Mouse (Mus musculus): ENCODE measurements around the gene Slc29a1.

Gene Slc29a1

GRCm38 (mm10) chr17:45572103-45573086, 27.0 kb downstream of the Slc29a1 start:
- peak; percentile 62 to 80 for DNase-seq (ENCODE audit: low spot score in 2 of 2)

- no peak for DNase-seq (ENCODE audit: low spot score in 2 of 2)
These were observed 29.4 kb downstream of the Slc29a1 start for GRCm38 (mm10) chr17:45569999-45570398.

- DNase-seq (ENCODE audit: low spot score in 2 of 2): no peak
These were observed 30.4 kb downstream of the Slc29a1 start for GRCm38 (mm10) chr17:45568990-45569389.

- DNase-seq (ENCODE audit: low spot score in 2 of 2): no peak
These were observed 32.2 kb downstream of the Slc29a1 start for GRCm38 (mm10) chr17:45567162-45567601.

- no peak for DNase-seq (ENCODE audit: low spot score in 2 of 2)
These were observed 32.8 kb downstream of the Slc29a1 start for GRCm38 (mm10) chr17:45566360-45567161.

GRCm38 (mm10) chr17:45566031-45566359, 33.4 kb downstream of the Slc29a1 start:
- DNase-seq (ENCODE audit: low spot score in 2 of 2): no peak

- DNase-seq (ENCODE audit: low spot score in 2 of 2): no peak
These were observed 34.3 kb downstream of the Slc29a1 start for GRCm38 (mm10) chr17:45565103-45565502.

- DNase-seq (ENCODE audit: low spot score in 2 of 2): no peak
These were observed 34.8 kb downstream of the Slc29a1 start for GRCm38 (mm10) chr17:45564531-45565084.

- DNase-seq (ENCODE audit: low spot score in 2 of 2): peak; percentile 91 to 94
These were observed 35.5 kb downstream of the Slc29a1 start, which contains the start of gene Slc35b2 for GRCm38 (mm10) chr17:45563655-45564530. Gene Slc35b2 (plus strand): TSS chr17:45563874.

GRCm38 (mm10) chr17:45563216-45563615, 36.2 kb downstream of the Slc29a1 start:
- no peak for DNase-seq (ENCODE audit: low spot score in 2 of 2)

- no peak for DNase-seq (ENCODE audit: low spot score in 2 of 2)
These were observed 39.5 kb downstream of the Slc29a1 start for GRCm38 (mm10) chr17:45559732-45560525.

GRCm38 (mm10) chr17:45557998-45558862, 41.2 kb downstream of the Slc29a1 start:
- no peak for DNase-seq (ENCODE audit: low spot score in 2 of 2)

GRCm38 (mm10) chr17:45557246-45557824, 42.1 kb downstream of the Slc29a1 start:
- DNase-seq (ENCODE audit: low spot score in 2 of 2): no peak

GRCm38 (mm10) chr17:45556514-45557245, 42.7 kb downstream of the Slc29a1 start:
- DNase-seq (ENCODE audit: low spot score in 2 of 2): no peak

GRCm38 (mm10) chr17:45556107-45556489, 43.3 kb downstream of the Slc29a1 start:
- DNase-seq (ENCODE audit: low spot score in 2 of 2): no peak

GRCm38 (mm10) chr17:45555452-45556106, 43.8 kb downstream of the Slc29a1 start, which contains the start of gene Nfkbie:
Gene Nfkbie (plus strand): TSS chr17:45555703.
- DNase-seq (ENCODE audit: low spot score in 2 of 2): peak; percentile 82 to 92

GRCm38 (mm10) chr17:45554420-45554819, 45.0 kb downstream of the Slc29a1 start:
- no peak for DNase-seq (ENCODE audit: low spot score in 2 of 2)

- DNase-seq (ENCODE audit: low spot score in 2 of 2): no peak
These were observed 46.3 kb downstream of the Slc29a1 start for GRCm38 (mm10) chr17:45553065-45553464.

All from cerebellum, postnatal 4 days (tissue).